Mouse (Mus musculus): ENCODE measurements around the gene Bmp7.

- TF ChIP-seq EP300 (IDR thresholded peaks at IDR 0.05; ENCODE audit: insufficient read depth, low read depth, low read length) (no peak), CTCF (IDR thresholded peaks at IDR 0.05; ENCODE audit: low read depth, low read length) (peak; percentile 8), POLR2A (IDR thresholded peaks at IDR 0.05; ENCODE audit: insufficient read depth, low read length) (no peak)
Measured at GRCm38 (mm10) chr2:172951976-172952375, 11.9 kb upstream of the Bmp7 start.

All from ES-Bruce4 (cell line).